Mouse (Mus musculus): ENCODE measurements at regions not wholly inside any gene's neighbourhood (a gene's known extent, or its start where the extent isn't known, plus 50 kb on each side); places are given as distances from the start of the nearest gene placed in this dataset.

- H3K9me3 ChIP-seq (replicated peaks; ENCODE audit: low read length): no peaks in the 10 kb centered on the region
- no peaks in the 10 kb centered on the region for H3K4me1 ChIP-seq (ENCODE audit: control insufficient read depth in 1 of 2, insufficient read depth in 2 of 2)
- no peak for TF ChIP-seq BHLHE40 (IDR thresholded peaks at IDR 0.05; ENCODE audit: low read depth, low read length)
- no peak for TF ChIP-seq ZC3H11A (IDR thresholded peaks at IDR 0.05; ENCODE audit: low read depth, low read length)
- TF ChIP-seq ZMIZ1 (IDR thresholded peaks at IDR 0.05; ENCODE audit: low read depth, low read length): no peak
- no peak for TF ChIP-seq RAD21 (IDR thresholded peaks at IDR 0.05; ENCODE audit: low read depth, low read length)
- TF ChIP-seq USF2 (conservative IDR thresholded peaks at IDR 0.05; ENCODE audit: low read depth, low read length): no peak
- TF ChIP-seq RCOR1 (conservative IDR thresholded peaks at IDR 0.05; ENCODE audit: low read depth, low read length): no peak
- TF ChIP-seq ELF1 (IDR thresholded peaks at IDR 0.05; ENCODE audit: low read depth, low read length): no peak
- TF ChIP-seq HCFC1 (IDR thresholded peaks at IDR 0.05; ENCODE audit: low read depth, low read length): no peak
- no peak for TF ChIP-seq MAFK (IDR thresholded peaks at IDR 0.05; ENCODE audit: insufficient replicate concordance, low read length)
- TF ChIP-seq MYC (IDR thresholded peaks at IDR 0.05; ENCODE audit: low read depth, low read length): no peak
- TF ChIP-seq KAT2A (IDR thresholded peaks at IDR 0.05; ENCODE audit: insufficient replicate concordance, low read length): no peak
- TF ChIP-seq ZNF384 (IDR thresholded peaks at IDR 0.05; ENCODE audit: low read depth, low read length): no peak
- no peak for TF ChIP-seq MEF2A (IDR thresholded peaks at IDR 0.05; ENCODE audit: borderline replicate concordance, low read depth, low read length)
- no peak for TF ChIP-seq PAX5 (IDR thresholded peaks at IDR 0.05; ENCODE audit: low read length)
- no peak for TF ChIP-seq NELFE (IDR thresholded peaks at IDR 0.05; ENCODE audit: low read depth, low read length)
- TF ChIP-seq EP300 (IDR thresholded peaks at IDR 0.05; ENCODE audit: low read length): no peak
- H3K27ac ChIP-seq (ENCODE audit: insufficient read depth, low read depth): no peak overlapping the region
- no peaks in the 10 kb centered on the region for H3K36me3 ChIP-seq (replicated peaks in 1 of 2; ENCODE audit: control insufficient read depth in 1 of 2, insufficient read depth in 1 of 2, low read length in 1 of 2)
- no peak for DNase-seq (ENCODE audit: extremely low read depth)
- H3K9ac ChIP-seq (ENCODE audit: insufficient read depth, low read depth): no peak overlapping the region
- in situ Hi-C loops (cut with MboI; ENCODE audit: low pct_ligation_motif_present, low pct_unique_long_range_greater_than_20kb, low sequenced_read_pairs) (no loop called here), dilution Hi-C loops (cut with MboI; ENCODE audit: extremely low pct_ligation_motif_present, extremely low pct_unique_long_range_greater_than_20kb, low sequenced_read_pairs) (no loop called here)
- no peak overlapping the region for H3K4me3 ChIP-seq (replicated peaks in 1 of 3; ENCODE audit: low read depth in 2 of 3, low read length in 2 of 3, poor library complexity in 1 of 3)
- H3K79me2 ChIP-seq (replicated peaks; ENCODE audit: control insufficient read depth, extremely low read depth, insufficient read depth, poor library complexity, severe bottlenecking): no peaks in the 10 kb centered on the region
- H3K27me3 ChIP-seq (replicated peaks): no peaks in the 10 kb centered on the region
- no peak overlapping the region for H3K4me2 ChIP-seq (ENCODE audit: insufficient read depth, low read depth, poor library complexity, severe bottlenecking)
Measured at GRCm38 (mm10) chr15:43624431-43624965, 3490.3 kb downstream of the 9330182O14Rik start.

DNA sequence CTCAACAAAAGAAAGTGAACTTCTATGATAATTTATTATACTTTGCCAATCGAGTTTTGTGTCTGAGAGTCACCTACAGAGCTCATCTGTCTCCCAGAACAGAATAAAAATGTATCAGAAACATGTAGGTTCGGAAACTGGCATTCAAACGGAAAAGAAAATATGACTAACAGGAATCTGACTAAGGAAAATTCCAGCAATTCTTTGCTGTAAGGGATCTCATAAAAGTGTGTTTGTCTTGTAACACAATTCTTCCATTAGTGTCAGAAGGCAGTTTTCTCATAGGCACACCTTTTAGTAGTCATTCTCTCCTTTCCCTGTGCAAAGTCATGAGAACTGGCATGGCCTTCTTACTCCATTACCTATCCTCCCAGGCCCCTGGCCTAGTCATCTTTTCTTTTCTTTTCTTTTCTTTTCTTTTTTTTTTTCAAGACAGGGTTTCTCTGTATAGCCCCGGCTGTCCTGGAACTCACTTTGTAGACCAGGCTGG is 3490.9 kb downstream of the 9330182O14Rik start:
- Histone ChIP-seq H3K4me2 (ENCODE audit: insufficient read depth, low read depth, poor library complexity, severe bottlenecking) (no peak overlapping the region), H3K9me3 (replicated peaks; ENCODE audit: low read length) (no peaks in the 10 kb centered on the region), H3K9ac (ENCODE audit: insufficient read depth, low read depth) (no peak overlapping the region), H3K79me2 (replicated peaks; ENCODE audit: control insufficient read depth, extremely low read depth, insufficient read depth, poor library complexity, severe bottlenecking) (no peaks in the 10 kb centered on the region), H3K27me3 (replicated peaks) (no peaks in the 10 kb centered on the region), H3K36me3 (replicated peaks in 1 of 2; ENCODE audit: control insufficient read depth in 1 of 2, insufficient read depth in 1 of 2, low read length in 1 of 2) (no peaks in the 10 kb centered on the region), H3K4me3 (replicated peaks in 1 of 3; ENCODE audit: low read depth in 2 of 3, low read length in 2 of 3, poor library complexity in 1 of 3) (no peak overlapping the region), H3K4me1 (ENCODE audit: control insufficient read depth in 1 of 2, insufficient read depth in 2 of 2) (no peaks in the 10 kb centered on the region), H3K27ac (ENCODE audit: insufficient read depth, low read depth) (no peak overlapping the region)
- in situ Hi-C loops (cut with MboI; ENCODE audit: low pct_ligation_motif_present, low pct_unique_long_range_greater_than_20kb, low sequenced_read_pairs): no loop called here
- DNase-seq (ENCODE audit: extremely low read depth): no peak
- no peak for TF ChIP-seq ZNF384 (IDR thresholded peaks at IDR 0.05; ENCODE audit: low read depth, low read length)
- TF ChIP-seq CHD2 (IDR thresholded peaks at IDR 0.05; ENCODE audit: low read length): no peak
- no peak for TF ChIP-seq KAT2A (IDR thresholded peaks at IDR 0.05; ENCODE audit: insufficient replicate concordance, low read length)
- no peak for TF ChIP-seq ZC3H11A (IDR thresholded peaks at IDR 0.05; ENCODE audit: low read depth, low read length)
- no peak for TF ChIP-seq SIN3A (IDR thresholded peaks at IDR 0.05; ENCODE audit: low read length)
- no peak for TF ChIP-seq PAX5 (IDR thresholded peaks at IDR 0.05; ENCODE audit: low read length)
- TF ChIP-seq MAX (IDR thresholded peaks at IDR 0.05; ENCODE audit: low read length): no peak
- TF ChIP-seq TBP (conservative IDR thresholded peaks at IDR 0.05; ENCODE audit: low read depth, low read length): no peak
- TF ChIP-seq USF1 (IDR thresholded peaks at IDR 0.05; ENCODE audit: low read depth, low read length): no peak
- no peak for TF ChIP-seq BHLHE40 (IDR thresholded peaks at IDR 0.05; ENCODE audit: low read depth, low read length)
- no peak for TF ChIP-seq SMC3 (IDR thresholded peaks at IDR 0.05; ENCODE audit: low read depth, low read length)
- no peak for TF ChIP-seq NRF1 (IDR thresholded peaks at IDR 0.05; ENCODE audit: low read depth, low read length)
- TF ChIP-seq ELF1 (IDR thresholded peaks at IDR 0.05; ENCODE audit: low read depth, low read length): no peak
- TF ChIP-seq RAD21 (IDR thresholded peaks at IDR 0.05; ENCODE audit: low read depth, low read length): no peak
- no peak for TF ChIP-seq IRF4 (IDR thresholded peaks at IDR 0.05; ENCODE audit: low read depth, low read length)
- TF ChIP-seq USF2 (conservative IDR thresholded peaks at IDR 0.05; ENCODE audit: low read depth, low read length): no peak
- no peak for TF ChIP-seq TCF12 (IDR thresholded peaks at IDR 0.05; ENCODE audit: low read depth, low read length)
- dilution Hi-C loops (cut with MboI; ENCODE audit: extremely low pct_ligation_motif_present, extremely low pct_unique_long_range_greater_than_20kb, low sequenced_read_pairs): no loop called here

Data from CH12.LX (cell line).